Mouse (Mus musculus): ENCODE data around the gene Cxcr3. TPM values are rescaled to one million over a fixed set of nuclear protein-coding genes. Genes with fewer than 3 reads are reported as not detected.

The Cxcr3 gene
- total RNA-seq, 2 experiments from 2014 or later: 0.21 TPM; not detected in 1

Other genes with a start within 250 kb of the Cxcr3 start
- gene Taf1, start 201.5 kb downstream of the Cxcr3 start, total RNA-seq (2021): 10 to 100 TPM; 44.7 to 46.3 TPM
- 100 to 1,000 TPM; 180 to 235 TPM for gene Ogt, start 94.2 kb downstream of the Cxcr3 start, total RNA-seq (2021)
- under 1 TPM; 0.30 to 0.87 TPM for gene Gm4779, start 60.2 kb upstream of the Cxcr3 start, total RNA-seq (2021)
- gene 8030474K03Rik, start 60.4 kb upstream of the Cxcr3 start, total RNA-seq (2021): under 1 TPM in 1 of 2 experiments, not detected in 1; 0.52 TPM
- 10 to 100 TPM; 39.8 to 48.0 TPM for gene Nhsl2, start 115.1 kb upstream of the Cxcr3 start, total RNA-seq (2021)